Mouse (Mus musculus): Measurements from ENCODE around the gene Elovl5. TPM values are rescaled to one million over a fixed set of nuclear protein-coding genes. Genes with fewer than 3 reads are reported as not detected.

Gene Elovl5
- 100 to 1,000 TPM; 172 to 183 TPM for polyA plus RNA-seq (2017; shearing (Covaris generic))

GRCm38 (mm10) chr9:77917074-77917621 lies at the start of gene Elovl5:
Gene Elovl5 (plus strand): TSS chr9:77917364.

Other genes with a start within 250 kb of the Elovl5 start
- 10 to 100 TPM; 40.5 to 45.2 TPM for gene Gclc, start 162.8 kb upstream of the Elovl5 start, polyA plus RNA-seq (2017; shearing (Covaris generic))
- not detected for gene Gcm1, start 134.6 kb downstream of the Elovl5 start, polyA plus RNA-seq (2017; shearing (Covaris generic))
- 10 to 100 TPM; 74.0 to 75.3 TPM for gene Fbxo9, start 191.7 kb downstream of the Elovl5 start, polyA plus RNA-seq (2017; shearing (Covaris generic))
- 10 to 100 TPM in 1 of 2 experiments, 1 to 10 TPM in 1; 9.9 to 10.6 TPM for gene Ick, start 191.8 kb downstream of the Elovl5 start, polyA plus RNA-seq (2017; shearing (Covaris generic))

Data from activated CD4-positive, CD25-positive, alpha-beta regulatory T cell (primary cell).